Mouse (Mus musculus) bone marrow, adult 2 months (tissue): Measurements from ENCODE around the gene Ndufs4. TPM values are rescaled to one million over a fixed set of nuclear protein-coding genes. Genes with fewer than 3 reads are reported as not detected.

Experiments used
- H3K27ac ChIP-seq: fragments of 200-500 bp; 2 replicates; pipeline ENCODE4 v1.5.1; 2012; ENCODE audit warnings: low read depth, mild to moderate bottlenecking, control low read depth, inconsistent platforms, low read length; ENCODE audit not compliant: control insufficient read depth, poor library complexity, insufficient read depth
- H3K4me1 ChIP-seq: fragments of 200-500 bp; 2 replicates; pipeline ENCODE4 v1.6.1; 2011; ENCODE audit warnings: low read length; ENCODE audit not compliant: control insufficient read depth, insufficient read depth
- H3K4me3 ChIP-seq: fragments of 200-500 bp; replicated peaks from 2 replicates; pipeline ENCODE3; 2011; ENCODE audit warnings: mild to moderate bottlenecking, low read depth, low read length, control low read depth; ENCODE audit not compliant: control insufficient read depth
- CTCF ChIP-seq: fragments of 200-500 bp; IDR thresholded peaks from 2 replicates; pipeline ENCODE4 v1.5.1; 2011; ENCODE audit warnings: low read length, control low read depth; ENCODE audit not compliant: control insufficient read depth, insufficient read depth
- POLR2A ChIP-seq: fragments of 200-500 bp; IDR thresholded peaks from 2 replicates; pipeline ENCODE4 v1.6.1; 2011; ENCODE audit warnings: low read depth, mild to moderate bottlenecking, control low read depth, low read length, borderline replicate concordance; ENCODE audit not compliant: control insufficient read depth
- WGBS: fragments of 180-500 bp; shearing (Covaris S2); methylation state at CpG from one replicate; pipeline ENCODE4 v1.1.7; 2018; 5-methylcytosine and 5-hydroxymethylcytosine counted together
- polyA plus RNA-seq: library from polyadenylated mRNA; stranded (reverse); fragments of >200 nt; gene quantifications from 2 replicates; pipeline ENCODE4 v1.2.4, GENCODE M21; 2011; ENCODE audit warnings: low replicate concordance; ENCODE audit not compliant: missing spikeins, insufficient read depth, insufficient read length

The Ndufs4 gene
- polyA plus RNA-seq, result 66.1 and 93.8 TPM in 2 replicates

GRCm38 (mm10) chr13:114388211-114388965 lies at the start of gene Ndufs4:
Ndufs4 (minus strand) TSS chr13:114388258.
- WGBS, result 47% methylated on average over 13 of the region's 13 CpGs
- H3K27ac ChIP-seq, result no peak within 1 kb of the TSS
- TF ChIP-seq POLR2A (no peak), CTCF (no peak)
- no peaks in the 10 kb centered on the region for H3K4me1 ChIP-seq
- peak within 1 kb of the TSS; percentile 80 for H3K4me3 ChIP-seq

- H3K27ac ChIP-seq, result no peak overlapping the region
- H3K4me1 ChIP-seq, result no peaks in the 10 kb centered on the region
- 84% methylated on average over 5 of the region's 5 CpGs for WGBS
- TF ChIP-seq CTCF (no peak), POLR2A (no peak)
- no peak overlapping the region for H3K4me3 ChIP-seq
Observed at GRCm38 (mm10) chr13:114432491-114432890, 44.4 kb upstream of the Ndufs4 start.

DNA sequence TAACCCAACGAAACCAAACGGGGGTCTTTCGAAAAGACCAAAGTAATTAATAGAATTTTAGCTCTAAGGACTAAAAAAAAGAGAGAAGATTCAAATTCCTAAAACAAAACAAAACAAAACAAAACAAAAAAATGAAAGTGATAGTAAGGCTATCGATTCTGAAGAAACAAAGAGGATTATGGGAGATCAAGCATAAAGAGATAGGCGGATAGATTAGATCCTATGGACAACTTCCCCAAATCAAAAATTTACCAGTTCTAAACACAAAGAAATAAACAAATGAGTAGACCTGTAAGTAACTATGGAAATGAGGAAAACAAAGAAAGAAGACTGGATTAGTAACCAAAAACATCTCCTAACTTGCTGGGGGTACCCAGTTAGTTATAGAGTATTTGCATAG lies 37.2 kb upstream of the Ndufs4 start:
- H3K27ac ChIP-seq, result no peak overlapping the region
- 83% methylated on average over 5 of the region's 5 CpGs for WGBS
- no peak overlapping the region for H3K4me3 ChIP-seq
- no peaks in the 10 kb centered on the region for H3K4me1 ChIP-seq
- TF ChIP-seq POLR2A (no peak), CTCF (no peak)

GRCm38 (mm10) chr13:114420235-114420634 lies 32.2 kb upstream of the Ndufs4 start:
- WGBS, result 66% methylated on average over 8 of the region's 8 CpGs
- Histone ChIP-seq H3K27ac (no peak overlapping the region), H3K4me1 (no peaks in the 10 kb centered on the region), H3K4me3 (no peak overlapping the region)
- TF ChIP-seq POLR2A, result no peak
- no peak for TF ChIP-seq CTCF

- no peaks in the 10 kb centered on the region for H3K4me1 ChIP-seq
- TF ChIP-seq CTCF, result no peak
- no peak for TF ChIP-seq POLR2A
- 83% methylated on average over 3 of the region's 3 CpGs for WGBS
- no peak overlapping the region for H3K4me3 ChIP-seq
- no peak overlapping the region for H3K27ac ChIP-seq
Observed at GRCm38 (mm10) chr13:114419364-114419763, 31.3 kb upstream of the Ndufs4 start.

GRCm38 (mm10) chr13:114412326-114412725 lies 24.3 kb upstream of the Ndufs4 start:
- TF ChIP-seq POLR2A, result no peak
- TF ChIP-seq CTCF, result no peak
- no peak overlapping the region for H3K4me3 ChIP-seq
- H3K27ac ChIP-seq, result no peak overlapping the region
- no peaks in the 10 kb centered on the region for H3K4me1 ChIP-seq

DNA sequence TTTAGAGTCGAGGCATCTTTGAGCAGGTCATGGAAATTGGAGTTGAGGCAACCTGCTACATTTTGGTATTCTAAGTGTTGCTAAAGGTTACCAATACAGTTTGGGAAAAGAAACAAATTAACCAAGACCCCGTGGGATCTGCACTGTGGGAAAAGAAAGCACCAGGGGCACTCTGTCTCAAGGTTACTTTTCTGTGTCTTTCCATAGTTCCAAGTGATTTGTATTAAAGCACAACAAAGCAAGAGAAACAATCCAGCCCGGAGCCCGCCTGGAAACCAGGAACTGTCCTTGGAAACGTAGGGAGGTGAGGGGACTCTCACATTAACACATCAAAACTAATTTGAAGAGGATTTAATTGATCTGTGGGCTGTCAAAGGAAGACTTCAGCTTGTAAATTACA lies 18.8 kb upstream of the Ndufs4 start:
- 46% methylated on average over 5 of the region's 5 CpGs for WGBS
- H3K27ac ChIP-seq, result no peak overlapping the region
- no peak overlapping the region for H3K4me3 ChIP-seq
- H3K4me1 ChIP-seq, result no peaks in the 10 kb centered on the region; the same call in 1 of the 2 replicates
- TF ChIP-seq POLR2A (no peak), CTCF (no peak)

GRCm38 (mm10) chr13:114406424-114406823 lies 18.4 kb upstream of the Ndufs4 start:
- Histone ChIP-seq H3K4me1 (no peaks in the 10 kb centered on the region; the same call in 1 of the 2 replicates), H3K27ac (no peak overlapping the region), H3K4me3 (no peak overlapping the region)
- 37% methylated on average over 5 of the region's 5 CpGs for WGBS
- TF ChIP-seq CTCF, result no peak
- TF ChIP-seq POLR2A, result no peak

DNA sequence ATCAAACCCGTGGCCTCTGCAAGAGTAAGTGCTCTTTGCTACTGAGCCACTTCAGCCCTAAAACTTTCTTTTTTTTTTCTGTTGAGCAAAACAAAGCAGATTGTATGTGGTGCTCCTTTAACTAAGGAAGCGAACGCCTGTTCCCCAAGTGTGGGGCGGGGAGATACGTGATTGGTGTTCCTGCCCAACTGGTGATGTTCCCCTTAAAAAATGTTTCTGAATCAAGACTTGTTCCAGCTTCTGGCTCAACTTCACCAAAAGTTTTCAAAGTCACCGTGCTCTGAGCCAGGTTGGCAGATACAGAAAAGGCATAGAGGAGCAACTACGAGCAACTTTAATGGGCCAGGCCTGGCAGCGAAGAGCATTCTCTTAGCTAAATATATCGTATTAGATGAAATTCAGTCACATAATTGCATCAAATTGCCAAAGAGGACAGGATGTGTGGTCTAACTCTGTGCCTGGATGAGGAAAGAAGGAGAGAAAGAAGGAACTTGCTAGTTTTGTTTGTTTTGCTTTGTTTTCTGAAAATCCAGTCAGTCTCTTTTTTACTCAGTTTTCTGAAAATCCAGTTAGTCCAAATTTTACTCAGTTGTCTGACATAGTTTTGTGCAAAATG lies 17.1 kb upstream of the Ndufs4 start:
- WGBS, result 41% methylated on average over 9 of the region's 9 CpGs
- H3K4me3 ChIP-seq, result no peak overlapping the region
- TF ChIP-seq POLR2A (no peak), CTCF (no peak)
- no peak overlapping the region for H3K27ac ChIP-seq
- no peaks in the 10 kb centered on the region; the same call in 1 of the 2 replicates for H3K4me1 ChIP-seq
